Mouse (Mus musculus) right cerebral cortex, postnatal 25 days (tissue): ENCODE results near the gene Pln.

Source experiments
- DNase-seq: peaks from one replicate; pipeline ENCODE4 v3.0.0; 2022

Gene Pln

DNA sequence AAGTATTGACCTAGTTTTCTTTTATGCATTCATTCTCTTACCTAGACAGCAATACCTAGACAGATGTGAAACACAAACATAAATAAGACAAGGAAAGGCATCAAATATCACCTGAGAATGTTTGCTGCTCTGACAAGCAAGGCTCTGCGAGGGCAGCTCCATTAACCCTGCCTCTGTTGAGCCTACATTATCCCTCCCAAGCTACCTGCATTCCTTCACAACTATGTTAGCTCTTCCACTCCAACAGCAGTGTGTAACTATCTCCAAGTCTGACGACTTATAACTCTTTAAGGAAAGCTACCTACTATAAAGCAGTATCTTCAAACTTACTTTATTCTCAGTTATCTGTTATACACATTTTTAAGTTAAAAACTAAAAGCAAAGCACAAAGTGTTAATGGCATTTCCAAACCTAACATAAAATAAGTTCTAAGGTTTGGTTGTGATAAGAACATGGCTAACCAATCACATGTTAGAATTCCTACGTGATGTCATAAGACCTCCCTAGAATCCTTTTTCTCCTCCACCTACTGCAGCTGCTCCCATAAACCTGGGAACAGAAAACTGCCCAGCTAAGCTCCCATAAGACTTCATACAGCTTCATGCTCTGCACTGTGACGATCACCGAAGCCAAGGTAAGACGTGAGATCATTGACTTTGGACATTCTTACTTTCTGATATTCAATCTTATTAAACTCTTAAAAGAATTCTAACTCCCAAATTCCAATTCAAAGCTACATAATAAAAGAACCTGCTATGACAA is at the start of gene Pln:
TSS of gene Pln (plus strand) at position 506 of the 762 bp plus-strand sequence.
- no peak for DNase-seq

DNA sequence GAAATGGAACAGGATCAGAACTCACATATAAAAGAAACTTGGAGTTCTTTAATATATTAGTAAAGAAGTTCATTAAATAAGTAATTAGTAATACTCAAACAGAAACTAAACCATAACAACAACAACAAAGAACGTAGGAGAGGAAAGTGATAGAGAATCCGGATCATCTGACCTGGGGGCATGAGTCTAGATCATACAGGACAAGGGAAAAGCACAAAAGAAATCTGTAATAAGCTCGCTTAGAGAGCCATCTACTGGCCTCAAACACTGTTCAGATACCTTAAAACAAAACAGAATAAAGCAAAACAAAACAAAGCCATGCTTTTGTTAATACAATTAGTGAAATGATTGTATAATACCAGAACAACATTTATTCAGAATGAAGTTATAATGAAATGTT is 31.6 kb upstream of the Pln start:
- DNase-seq = no peak

DNA sequence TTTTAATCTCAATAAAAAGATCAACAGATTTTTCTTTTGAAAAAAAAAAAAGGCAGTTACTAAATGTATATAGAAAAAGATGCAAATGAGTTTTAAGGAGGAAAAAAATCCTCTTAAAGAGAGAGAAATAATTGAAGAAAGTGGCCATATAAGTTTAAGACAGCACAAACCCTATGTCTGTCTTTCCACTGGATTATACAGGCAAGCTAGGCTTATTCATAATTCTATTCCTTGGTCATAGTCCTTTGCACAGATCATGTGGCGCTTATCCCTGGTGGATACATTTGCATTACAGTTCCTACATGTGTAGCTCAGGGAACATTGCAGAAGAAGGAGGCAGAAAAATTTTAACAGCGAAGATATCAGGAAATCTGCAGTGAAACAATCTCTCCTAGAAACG is 30.8 kb upstream of the Pln start:
- DNase-seq = no peak

DNA sequence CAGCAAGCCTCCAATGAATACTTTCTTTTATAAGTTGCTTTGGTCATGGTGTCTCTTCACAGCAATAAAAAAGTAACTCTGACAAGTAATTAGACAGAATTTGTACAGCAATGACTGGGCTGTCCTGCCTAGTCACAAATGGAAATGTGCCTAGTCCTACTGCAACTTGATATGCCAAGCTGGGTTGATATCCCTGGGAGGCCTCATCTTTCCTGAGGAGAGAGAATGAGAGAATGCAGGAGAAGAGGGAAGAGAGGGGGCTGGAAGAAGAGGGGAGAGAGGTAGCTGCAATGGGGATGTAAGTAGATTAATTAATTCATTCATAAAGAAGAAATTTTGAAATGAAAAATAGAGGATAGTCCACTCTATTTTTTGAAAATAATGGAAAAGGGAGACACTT is 14.1 kb upstream of the Pln start:
- no peak for DNase-seq

DNA sequence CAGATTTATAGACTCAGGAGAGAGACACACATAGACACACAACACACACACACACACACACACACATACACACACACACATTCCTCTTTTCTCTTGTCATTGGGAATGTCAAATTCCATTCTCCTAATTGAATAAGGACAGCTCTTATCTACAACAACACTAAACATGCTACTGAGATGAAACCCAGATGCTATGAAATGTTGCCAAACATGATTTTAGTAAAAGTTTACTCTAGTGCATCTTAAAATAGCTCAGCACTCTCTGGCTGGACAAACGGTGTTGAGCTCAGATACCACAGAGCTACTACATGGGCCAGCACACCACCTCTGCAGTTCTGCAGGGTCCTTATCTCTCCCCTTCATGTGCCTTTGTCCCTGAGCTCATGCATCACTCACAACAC is 12.8 kb upstream of the Pln start:
- no peak for DNase-seq

DNA sequence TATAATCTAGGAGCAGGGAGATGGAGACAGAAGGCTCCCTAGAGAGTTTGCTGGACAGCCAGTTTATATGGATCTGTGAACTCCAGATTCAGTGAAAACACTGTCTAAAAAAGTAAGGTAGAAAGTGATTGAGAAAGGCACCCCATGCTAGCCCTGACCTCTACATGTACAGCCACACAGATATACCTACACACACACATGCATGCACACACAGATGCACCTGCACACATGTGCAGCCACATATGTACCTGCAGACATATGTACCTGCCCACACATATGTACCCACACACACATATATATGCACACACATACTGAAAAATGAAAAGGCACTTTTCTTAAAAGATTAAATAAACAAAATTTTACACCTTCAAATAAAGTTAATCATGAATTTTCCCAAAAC is 11.1 kb upstream of the Pln start:
- DNase-seq = no peak

DNA sequence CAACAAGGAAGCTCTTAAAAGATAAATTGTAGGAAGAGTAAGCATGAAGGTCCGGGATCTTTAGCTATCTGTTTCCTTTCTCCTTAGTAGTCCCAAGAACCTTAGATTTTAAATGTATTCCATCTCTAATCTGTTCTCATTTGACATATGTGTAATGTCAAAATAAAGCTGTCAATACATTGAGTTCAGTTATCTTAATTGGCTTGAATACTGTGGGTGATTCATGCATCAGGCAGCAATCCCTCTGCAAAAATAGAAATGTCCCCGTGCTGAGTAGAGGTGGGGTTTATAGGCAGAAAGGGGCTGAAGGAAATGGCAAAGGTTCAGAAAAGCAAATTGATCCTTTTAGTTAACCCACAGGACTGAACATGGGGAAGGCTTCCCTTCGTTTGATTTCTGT is 8.2 kb upstream of the Pln start:
- no peak for DNase-seq

DNA sequence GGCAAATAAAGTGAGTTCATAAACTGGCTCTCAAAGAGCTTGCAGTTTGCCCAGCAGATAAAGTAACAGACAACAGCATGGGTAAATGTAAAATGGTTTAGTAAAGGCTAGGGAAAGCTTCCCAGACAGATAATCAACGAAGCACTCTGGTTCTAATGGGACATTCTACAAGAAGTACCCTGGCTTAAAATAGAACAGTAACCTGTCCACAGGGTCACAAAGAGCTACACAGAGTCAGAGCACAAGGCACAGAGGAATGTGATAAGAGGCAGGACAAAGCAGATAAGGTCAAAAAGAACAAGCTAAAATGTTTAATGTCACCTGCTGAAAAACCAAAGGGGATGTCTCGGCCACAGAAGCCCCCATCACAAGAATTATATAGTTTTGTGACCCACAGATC is 4.7 kb upstream of the Pln start:
- no peak for DNase-seq

DNA sequence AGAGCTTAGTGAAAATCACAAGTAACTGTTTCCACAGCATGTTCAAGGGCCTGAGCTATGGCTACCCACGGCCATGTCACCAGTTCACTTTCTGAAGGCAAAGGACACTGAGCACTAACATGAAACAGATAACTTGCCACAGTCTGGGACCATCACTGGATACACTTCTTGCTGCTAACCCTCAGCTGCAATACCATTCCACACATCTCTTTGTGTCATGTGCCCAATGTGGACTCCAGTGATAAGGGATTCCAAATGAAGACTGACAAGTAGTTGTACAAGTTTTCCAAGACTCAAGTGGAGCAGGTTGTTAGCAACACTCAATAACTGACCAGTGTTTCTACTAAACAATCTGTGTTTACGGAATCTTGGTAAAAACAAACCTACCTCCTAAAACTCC is 2.2 kb upstream of the Pln start:
- no peak for DNase-seq

DNA sequence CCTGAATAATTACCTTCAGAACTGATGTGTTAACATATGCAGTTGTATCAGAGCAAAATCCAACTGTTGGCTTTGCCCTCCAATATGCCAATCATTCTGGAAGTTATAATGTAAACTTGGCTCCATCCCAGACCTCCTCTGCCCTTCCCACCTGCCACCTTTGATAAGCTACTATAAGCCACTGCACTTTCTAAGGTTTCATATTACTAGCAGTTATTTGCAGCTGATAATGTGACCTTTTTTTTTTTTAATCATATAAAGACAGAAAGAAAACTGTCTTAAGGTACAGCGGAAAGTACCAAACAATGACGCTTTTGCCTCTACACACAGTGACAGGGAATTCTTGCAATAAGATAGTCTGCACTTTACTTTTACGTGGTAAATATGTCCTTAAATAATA is 1.5 kb upstream of the Pln start:
- no peak for DNase-seq

DNA sequence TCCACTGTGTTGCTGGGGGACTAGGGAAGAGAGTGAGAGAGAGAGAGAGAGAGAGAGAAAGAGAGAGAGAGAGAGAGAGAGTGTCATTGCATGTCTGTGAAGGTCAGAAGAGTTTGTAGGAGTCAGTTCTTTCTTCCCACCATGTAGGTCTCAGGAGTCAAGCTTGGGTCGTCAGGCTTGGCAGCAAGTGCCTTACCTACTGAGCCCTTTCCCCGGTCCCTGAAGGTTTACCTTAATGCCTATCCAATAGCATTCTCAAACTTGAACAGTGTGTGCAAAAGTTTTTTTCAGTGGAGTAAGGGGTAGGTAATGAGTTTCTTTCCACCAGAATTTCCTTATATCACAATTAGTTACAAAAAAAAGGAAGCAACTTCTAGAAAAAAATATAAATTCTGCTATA is 1.6 kb downstream of the Pln start:
- no peak for DNase-seq

DNA sequence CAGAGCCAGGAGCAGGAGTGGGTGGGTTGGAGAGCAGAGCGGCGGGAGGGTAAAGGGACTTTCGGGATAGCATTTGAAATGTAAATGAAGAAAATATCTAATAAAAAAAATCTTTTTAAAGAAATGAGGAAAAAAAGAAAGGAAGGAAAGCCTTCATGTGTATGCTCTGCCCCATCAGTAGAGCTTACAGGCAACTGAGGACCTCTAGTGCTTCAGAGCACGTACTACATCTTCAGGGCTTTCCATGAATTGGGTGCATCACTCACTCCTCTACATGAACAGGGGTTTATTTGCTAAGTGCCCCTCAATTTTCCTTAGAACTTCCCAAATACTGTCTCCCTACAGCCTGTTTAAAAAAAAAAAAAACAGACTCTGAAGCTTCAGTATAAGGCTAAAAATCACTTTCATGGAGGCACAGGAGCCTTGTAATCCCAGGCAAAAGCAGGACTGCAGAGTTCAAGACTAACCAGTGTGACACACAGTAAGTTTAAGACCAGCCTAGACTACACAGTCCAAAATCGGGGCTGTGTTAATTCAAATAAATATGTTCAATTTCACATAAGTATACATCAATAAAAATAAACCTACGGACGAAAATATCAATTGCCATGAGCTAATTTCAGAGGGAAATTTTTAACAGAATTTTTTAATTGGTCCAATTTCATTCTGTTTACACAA is 4.0 kb downstream of the Pln start:
- DNase-seq = no peak

DNA sequence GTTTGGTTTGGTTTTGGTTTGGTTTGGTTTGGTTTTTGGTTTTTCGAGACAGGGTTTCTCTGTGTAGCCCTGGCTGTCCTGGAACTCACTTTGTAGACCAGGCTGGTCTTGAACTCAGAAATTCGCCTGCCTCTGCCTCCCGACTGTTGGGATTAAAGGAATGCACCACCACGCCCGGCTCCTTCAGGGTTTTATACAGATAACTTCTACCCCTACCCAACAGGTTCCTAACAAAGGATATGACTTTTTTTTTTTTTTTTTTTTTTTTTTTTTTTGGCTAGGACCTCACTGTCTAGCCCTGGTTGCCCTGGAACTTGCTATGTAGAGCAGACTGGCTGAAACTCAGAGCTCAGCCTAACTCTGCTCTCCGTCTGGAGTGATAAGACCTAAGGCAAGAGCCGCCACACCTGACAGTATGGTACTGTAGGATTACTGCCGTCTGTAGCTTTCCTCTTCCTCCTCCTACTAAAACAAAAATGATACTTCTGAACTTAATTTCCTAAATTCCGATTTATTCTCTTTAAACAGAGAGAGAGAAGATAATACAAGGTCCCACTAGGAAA is 4.8 kb downstream of the Pln start:
- no peak for DNase-seq

DNA sequence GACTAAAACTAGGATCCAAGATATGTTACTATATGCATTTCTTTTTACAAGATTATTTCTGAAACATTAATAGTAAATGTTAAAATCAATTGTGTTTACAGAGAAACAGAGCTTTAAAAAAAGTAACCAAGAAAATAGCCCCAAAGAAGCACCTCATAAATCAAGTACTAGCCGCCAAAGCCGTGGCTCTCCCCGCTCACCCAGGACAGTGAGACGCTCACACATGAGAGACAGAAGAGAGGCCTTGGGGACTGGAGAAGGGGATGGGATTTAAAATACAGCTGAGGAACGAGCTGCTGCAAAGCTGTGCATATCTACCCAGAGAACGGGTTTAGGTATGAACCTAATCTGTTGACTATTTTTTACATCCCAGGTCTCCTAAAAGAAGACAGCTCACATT is 5.9 kb downstream of the Pln start:
- no peak for DNase-seq

DNA sequence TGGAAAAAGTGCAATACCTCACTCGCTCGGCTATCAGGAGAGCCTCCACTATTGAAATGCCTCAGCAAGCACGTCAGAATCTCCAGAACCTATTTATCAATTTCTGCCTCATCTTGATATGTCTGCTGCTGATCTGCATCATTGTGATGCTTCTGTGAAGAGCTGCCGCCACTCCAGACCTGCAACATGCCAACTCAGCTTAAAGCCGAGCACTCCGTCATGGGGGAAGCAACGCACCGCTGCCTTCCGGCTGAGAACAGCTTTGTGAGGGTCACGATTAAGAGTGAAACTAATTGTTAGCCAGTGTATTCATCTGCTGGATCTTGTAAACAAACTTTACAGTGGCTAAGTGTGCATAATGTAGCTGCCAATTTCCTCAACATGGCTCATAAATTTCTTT is 6.4 kb downstream of the Pln start:
- no peak for DNase-seq

DNA sequence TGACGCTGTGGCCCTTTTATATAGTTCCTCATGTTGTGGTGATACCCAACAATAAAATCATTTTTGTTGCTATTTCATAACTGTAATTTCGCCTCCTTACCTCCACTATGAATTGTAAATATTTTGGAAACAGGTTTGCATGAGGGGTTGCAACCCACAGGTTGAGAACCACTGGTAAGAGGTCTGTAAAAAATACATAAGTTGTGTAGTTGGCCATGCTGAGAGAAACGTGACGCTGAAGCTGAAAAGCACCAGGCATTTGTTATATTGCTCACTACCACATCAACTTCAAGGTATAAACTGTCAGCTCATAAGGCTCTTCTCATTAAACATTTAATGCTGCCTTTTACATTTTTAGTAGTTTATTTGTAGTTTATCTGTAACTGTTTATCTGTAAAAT is 8.0 kb downstream of the Pln start:
- DNase-seq = no peak

DNA sequence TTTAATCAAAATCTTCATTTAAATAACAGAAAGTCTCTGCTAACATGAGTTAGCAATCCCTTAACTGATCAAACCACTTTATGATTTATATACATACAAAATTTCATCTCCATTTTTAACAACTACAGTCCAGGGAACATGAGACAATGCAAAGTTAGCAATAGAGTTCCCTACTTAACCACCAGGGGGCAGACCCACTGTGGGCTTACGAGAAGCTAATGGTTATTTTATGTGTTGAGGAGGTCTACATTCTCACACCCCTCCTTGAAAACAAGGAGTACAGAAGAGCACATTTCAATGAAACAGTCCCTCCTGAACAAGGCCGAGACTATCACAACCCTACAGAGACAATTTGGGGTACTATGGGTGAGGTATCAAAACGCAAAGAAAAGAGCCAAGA is 9.0 kb downstream of the Pln start:
- no peak for DNase-seq

DNA sequence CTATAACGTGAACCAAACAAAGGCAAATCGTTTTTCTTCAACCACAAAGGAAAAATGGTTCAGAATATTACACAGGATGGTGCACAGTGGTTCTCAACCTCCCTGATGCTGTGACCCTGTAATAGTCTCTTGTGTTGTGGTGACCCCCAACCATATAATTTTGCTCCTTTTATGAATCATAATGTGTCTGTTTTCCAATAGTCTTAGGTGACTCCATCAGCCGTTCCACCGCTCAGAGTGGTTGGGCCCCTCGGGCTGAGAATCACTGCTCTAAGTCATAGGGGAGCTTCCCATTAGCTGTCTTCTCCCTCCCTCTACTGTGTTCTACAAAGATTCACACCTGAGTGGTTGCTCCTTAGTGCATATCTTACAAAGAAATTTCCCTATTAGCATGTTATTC is 9.4 kb downstream of the Pln start:
- DNase-seq = no peak

DNA sequence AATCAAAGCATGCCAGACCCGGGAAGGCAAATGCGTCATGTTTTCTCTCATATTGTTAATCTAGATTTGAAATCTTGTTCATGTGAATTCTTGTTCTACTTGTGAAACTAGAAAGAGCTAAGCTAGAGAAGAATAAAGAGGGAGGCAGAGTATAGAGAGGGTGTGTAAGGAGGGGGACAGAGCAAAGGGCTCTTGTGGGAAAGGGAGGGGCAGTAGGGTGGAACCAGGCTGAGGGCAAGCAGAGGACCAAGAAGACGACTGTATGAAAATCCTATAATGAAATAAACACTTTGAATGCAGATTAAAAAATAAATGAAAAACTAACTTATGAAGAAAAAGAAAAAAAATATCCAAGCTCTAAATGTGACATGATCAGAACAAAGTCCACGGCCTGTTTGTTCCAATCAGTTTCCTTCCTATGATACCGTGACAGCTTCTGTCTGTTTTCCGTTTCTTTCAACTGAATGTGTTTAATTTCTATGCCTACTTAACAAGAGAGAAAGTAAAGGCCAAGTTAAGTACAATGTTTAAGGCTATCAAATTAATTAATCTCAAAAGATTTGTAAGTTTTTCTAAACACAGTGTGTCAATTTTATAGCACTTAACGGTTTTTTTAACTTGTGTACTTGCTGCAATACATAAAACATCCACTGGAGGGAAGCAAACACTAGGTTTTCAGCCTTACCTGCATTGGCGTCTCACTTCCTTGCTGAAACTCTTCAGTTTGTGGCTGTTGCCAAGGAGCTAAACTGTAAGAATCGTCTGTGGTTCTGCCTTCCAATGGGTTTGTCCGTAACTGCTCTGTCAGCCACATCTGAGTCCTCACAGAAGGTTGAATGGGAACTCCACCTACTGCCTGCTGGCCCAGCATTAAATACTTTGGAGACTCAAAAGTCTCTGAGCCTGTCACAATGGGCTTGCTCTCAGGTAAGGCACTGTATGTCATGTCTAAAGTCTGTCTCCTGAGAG is 10.6 kb downstream of the Pln start:
- peak; percentile 25 for DNase-seq

DNA sequence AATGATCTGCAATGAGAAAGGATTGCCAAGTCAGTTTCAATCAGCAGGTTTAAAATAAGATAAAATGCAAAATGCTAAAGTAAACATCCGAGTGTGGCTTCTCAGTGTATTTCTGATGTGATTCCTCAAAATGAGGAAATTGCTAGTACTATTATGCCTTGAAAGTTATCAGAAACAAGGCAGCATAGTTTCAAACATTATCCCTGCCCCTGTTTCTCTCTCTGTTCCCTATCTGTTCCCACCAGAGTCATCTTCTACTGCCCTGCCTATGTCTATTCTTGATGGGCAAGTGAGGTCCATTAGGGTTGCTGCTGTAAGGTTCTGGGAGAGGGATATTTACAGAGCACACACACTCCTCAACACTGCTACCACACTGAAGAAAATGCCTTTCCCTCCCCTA is 11.8 kb downstream of the Pln start:
- no peak for DNase-seq

DNA sequence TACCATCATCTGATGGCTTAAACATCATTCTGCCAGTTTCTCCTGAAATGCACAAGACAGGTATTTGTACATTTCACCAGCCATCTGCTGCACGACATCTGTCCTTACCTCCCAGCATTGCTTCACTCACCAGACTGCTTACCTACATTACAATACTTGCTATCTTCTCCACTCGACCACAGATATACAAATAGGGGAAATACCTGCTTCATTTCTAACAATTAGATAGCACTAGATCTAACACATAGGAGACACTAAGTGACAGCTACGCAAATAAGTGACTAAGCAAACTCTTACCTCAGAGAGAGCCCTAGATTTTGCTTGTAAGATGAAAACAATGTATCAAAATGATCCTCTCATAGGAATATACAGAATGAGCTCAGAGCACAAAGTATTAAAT is 16.2 kb downstream of the Pln start:
- DNase-seq = no peak

DNA sequence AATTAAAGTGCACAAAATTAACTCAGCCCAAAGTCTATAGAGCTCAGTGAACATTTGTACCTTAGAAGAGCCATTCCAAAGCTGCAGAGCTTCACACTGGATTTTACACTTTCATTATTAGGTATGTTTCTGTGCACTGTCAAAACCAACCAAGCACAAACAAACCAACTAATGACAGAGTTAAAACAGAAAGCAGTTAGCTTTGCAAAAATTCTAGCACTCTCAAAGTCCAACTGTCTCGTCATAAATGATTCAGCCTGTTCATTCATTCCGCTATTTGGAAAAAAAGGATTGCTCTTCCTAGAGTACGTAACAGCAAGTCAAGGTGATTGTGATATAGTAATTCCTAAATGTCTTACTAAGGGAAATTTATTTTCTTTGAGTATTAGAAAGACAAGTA is 21.5 kb downstream of the Pln start:
- DNase-seq = no peak

DNA sequence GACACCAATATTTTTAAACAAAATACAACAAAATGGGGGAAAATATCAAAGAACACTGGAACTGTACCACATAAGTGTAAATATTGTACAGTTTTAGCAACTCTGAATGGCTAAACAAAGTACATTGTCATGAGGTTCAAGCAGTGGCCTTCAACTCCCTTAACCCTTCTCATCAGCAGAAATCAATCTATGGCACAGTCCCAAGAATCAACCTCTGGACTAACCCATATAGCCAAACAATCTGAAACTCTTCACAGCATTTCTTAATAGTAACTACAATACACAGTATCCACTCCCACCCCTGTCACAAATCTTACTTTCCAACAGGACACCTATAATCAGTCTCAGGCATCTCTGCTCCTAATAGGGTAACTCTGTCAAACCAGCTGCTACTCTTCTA is 26.8 kb downstream of the Pln start:
- DNase-seq = no peak

DNA sequence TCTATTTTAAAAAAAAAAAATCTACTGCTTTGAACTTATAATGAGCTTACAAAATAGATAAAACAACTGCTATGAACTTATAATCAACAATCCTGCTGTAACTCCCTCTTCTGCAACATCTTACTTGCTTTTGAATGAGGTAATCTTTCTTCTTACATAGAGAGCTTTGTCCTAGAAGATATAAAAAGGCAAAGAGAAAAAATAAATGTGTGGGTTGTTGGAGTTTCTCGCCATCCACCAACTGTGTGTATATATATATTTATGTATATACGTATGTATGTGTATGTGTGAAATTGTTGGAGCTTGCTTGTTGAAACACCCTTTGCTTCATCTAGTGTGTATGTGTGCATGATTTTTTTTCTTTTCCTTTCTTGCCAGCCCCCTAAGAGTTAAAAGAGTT is 29.8 kb downstream of the Pln start:
- DNase-seq = no peak
